Mouse (Mus musculus): ENCODE data around the gene Mucl1. TPM values are rescaled to one million over a fixed set of nuclear protein-coding genes. Genes with fewer than 3 reads are reported as not detected.
"Not testable (repeated sequence)": the region's sequence is repeated elsewhere in the genome, so short reads cannot be mapped to it uniquely, and the experiment has no call there.

The Mucl1 gene
- total RNA-seq (2021) = 1 to 10 TPM in 1 of 2 experiments, not detected in 1; 2.2 TPM
- long read RNA-seq, experiment 1 = 0 reads
- long read RNA-seq, experiment 2 = 0 reads

DNA sequence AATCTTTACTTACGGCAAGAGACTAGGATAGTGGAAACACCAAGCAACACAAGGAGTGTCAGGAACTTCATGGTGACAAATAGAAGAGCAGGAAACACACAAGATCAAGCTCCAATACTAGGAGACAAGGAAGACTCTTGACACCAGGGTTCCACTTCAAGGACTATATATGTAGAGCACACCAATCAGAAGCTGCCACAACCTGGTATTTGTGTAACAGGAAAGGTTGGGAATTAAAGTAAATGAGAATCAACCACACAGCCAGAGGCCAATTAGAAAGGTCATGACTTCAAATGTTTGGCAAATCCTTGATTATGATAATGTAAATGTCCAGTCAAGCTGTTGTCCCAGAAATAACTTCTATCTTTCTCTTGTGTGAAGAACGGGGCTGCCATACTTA is at the start of gene Mucl1:
Gene Mucl1 (minus strand): TSS at position 101 of the 400 bp plus-strand sequence.
- DNase-seq (ENCODE audit: low spot score in 2 of 2) = no peak

DNA sequence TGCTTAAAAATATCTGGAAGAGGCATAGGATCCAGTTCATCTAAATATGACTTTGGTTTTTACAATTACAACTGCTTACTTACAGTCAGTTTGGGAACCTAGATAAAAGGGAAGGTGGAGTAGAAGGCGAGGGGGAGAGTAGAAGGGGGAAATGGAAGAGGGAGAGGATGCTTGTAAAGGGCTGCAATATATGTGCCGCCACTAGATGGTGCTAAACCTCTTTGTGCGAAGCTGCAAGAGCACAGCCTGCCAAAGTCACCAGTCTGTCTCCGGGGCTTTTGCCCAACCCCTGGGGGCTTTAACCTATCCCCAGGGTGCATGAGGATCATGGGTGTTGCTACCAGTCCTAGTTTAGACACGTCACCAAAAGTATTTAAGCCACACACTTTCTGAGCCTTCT is 11.6 kb upstream of the Mucl1 start:
- peak; percentile 11 to 35 for DNase-seq (ENCODE audit: low spot score in 2 of 2)

DNA sequence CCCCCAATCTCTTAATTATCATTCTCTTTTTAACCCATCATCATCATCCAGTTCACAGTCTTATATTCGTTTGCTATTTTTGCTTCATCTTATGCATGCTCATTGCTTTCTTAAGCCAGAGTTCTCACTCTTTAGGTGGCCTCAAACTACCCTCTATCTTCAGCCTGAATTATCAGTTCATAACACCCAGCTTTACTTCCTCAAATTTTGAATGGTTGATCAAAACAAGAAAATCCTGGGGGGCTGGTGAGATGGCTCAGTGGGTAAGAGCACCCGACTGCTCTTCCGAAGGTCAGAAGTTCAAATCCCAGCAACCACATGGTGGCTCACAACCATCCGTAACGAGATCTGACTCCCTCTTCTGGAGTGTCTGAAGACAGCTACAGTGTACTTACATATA is 38.4 kb downstream of the Mucl1 start:
- DNase-seq (ENCODE audit: low spot score in 2 of 2) = not testable (repeated sequence)

Other genes with a start within 250 kb of the Mucl1 start
- gene Ppp1r1a, start 217.5 kb downstream of the Mucl1 start, total RNA-seq (2021) = 10 to 100 TPM; 18.1 to 19.8 TPM
- not detected for gene Glycam1, start 190.4 kb downstream of the Mucl1 start, total RNA-seq (2021)
- gene Mucl2, start 143.8 kb upstream of the Mucl1 start, total RNA-seq (2021) = not detected